Mouse (Mus musculus): ENCODE data around the gene Cmas. TPM values are rescaled to one million over a fixed set of nuclear protein-coding genes. Genes with fewer than 3 reads are reported as not detected.
A peak's percentile ranks its signal among the peaks of the same experiment; 100 is the strongest.

The Cmas gene
- polyA plus RNA-seq, 1 experiment, result 39.5 TPM

GRCm38 (mm10) chr6:142751365-142751764, 5.1 kb upstream of the Cmas start:
- no peaks in the 10 kb centered on the region for H3K27me3 ChIP-seq (ENCODE audit: control insufficient read depth, insufficient read depth, low read length)
- H3K4me3 ChIP-seq (ENCODE audit: low read depth, low read length), result no peak overlapping the region
- H3K27ac ChIP-seq (ENCODE audit: insufficient read depth, low read depth, low read length), result no peak overlapping the region
- WGBS, result 80% methylated on average over 9 of the region's 9 CpGs
- no peaks in the 10 kb centered on the region for H3K36me3 ChIP-seq (ENCODE audit: control insufficient read depth, insufficient read depth, low read length)
- no peak for TF ChIP-seq CTCF (IDR thresholded peaks at IDR 0.05; ENCODE audit: extremely low read depth, insufficient read length, insufficient replicate concordance, low read depth, low read length)
- no peak for TF ChIP-seq POLR2A (IDR thresholded peaks at IDR 0.05; ENCODE audit: low read depth, low read length)
- peaks cover 11% of the 10 kb centered on the region; the same call in 1 of the 2 replicates for H3K4me1 ChIP-seq (ENCODE audit: control insufficient read depth, insufficient read depth, insufficient read length, low read length)

DNA sequence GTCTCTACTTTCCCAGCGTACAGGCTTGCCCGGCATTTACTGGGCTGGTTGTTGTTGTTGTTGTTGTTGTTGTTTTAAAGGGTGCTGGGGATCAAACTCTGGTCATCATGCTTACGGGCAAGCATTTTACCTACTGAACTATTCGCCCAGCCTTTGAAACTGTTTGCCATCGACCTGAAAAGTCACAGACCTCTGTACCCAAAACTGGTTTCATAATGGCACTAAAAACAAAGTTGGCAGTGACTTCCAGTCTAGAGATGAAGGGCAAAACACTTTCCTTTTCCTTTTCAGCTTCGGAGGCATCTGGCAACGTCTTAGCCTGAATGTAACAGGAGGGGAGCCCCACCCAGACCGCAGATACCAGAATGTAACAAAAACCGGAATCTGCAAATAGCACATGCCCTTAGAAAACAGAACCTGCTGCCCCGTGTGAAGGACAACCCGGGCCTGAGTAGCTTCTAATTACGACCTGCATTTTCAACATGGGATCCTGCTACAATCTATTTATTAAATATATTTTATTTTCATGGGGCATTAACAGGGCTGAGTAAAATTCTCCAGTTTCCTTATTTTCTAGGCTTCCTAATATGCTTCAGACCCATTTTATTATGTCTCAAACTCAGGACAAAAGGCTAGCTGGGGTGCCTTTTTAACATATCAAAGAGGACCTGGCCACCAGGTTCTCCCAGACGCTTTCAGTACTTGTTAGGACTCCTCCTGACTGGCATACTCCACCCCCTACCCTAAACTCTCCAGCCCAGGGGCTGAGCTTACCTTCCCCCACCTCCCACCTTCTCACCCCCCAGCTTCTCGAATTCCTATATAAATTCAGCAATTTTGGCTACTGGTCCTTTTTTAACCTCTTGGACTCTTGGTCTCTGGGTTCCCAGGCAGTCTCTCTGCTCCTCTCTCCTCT, 3.9 kb upstream of the Cmas start:
- Histone ChIP-seq H3K36me3 (ENCODE audit: control insufficient read depth, insufficient read depth, low read length) (no peaks in the 10 kb centered on the region), H3K27ac (ENCODE audit: insufficient read depth, low read depth, low read length) (0 out of 2 replicates have a peak overlapping the region, but pooled peaks have one; percentile 4), H3K27me3 (ENCODE audit: control insufficient read depth, insufficient read depth, low read length) (no peaks in the 10 kb centered on the region), H3K4me1 (ENCODE audit: control insufficient read depth, insufficient read depth, insufficient read length, low read length) (peaks cover 12% of the 10 kb centered on the region; the same call in 1 of the 2 replicates), H3K4me3 (ENCODE audit: low read depth, low read length) (no peak overlapping the region)
- 28% methylated on average over 14 of the region's 14 CpGs for WGBS
- TF ChIP-seq POLR2A (IDR thresholded peaks at IDR 0.05; ENCODE audit: low read depth, low read length) (no peak), CTCF (IDR thresholded peaks at IDR 0.05; ENCODE audit: extremely low read depth, insufficient read length, insufficient replicate concordance, low read depth, low read length) (no peak)

- H3K27me3 ChIP-seq (ENCODE audit: control insufficient read depth, insufficient read depth, low read length), result no peaks in the 10 kb centered on the region
- WGBS, result 5% methylated on average over 10 of the region's 10 CpGs
- peak overlapping the region; percentile 96; the same call in 1 of the 2 replicates for H3K27ac ChIP-seq (ENCODE audit: insufficient read depth, low read depth, low read length)
- no peak for TF ChIP-seq CTCF (IDR thresholded peaks at IDR 0.05; ENCODE audit: extremely low read depth, insufficient read length, insufficient replicate concordance, low read depth, low read length)
- no peak for TF ChIP-seq POLR2A (IDR thresholded peaks at IDR 0.05; ENCODE audit: low read depth, low read length)
- H3K4me1 ChIP-seq (ENCODE audit: control insufficient read depth, insufficient read depth, insufficient read length, low read length), result peaks cover 26% of the 10 kb centered on the region; the same call in 1 of the 2 replicates
- H3K4me3 ChIP-seq (ENCODE audit: low read depth, low read length), result no peak overlapping the region
- H3K36me3 ChIP-seq (ENCODE audit: control insufficient read depth, insufficient read depth, low read length), result peaks cover 5% of the 10 kb centered on the region
These were observed 964 bp downstream of the Cmas start for GRCm38 (mm10) chr6:142757334-142757965.

GRCm38 (mm10) chr6:142757976-142758375, 1.5 kb downstream of the Cmas start:
- Histone ChIP-seq H3K36me3 (ENCODE audit: control insufficient read depth, insufficient read depth, low read length) (peaks cover 6% of the 10 kb centered on the region), H3K4me1 (ENCODE audit: control insufficient read depth, insufficient read depth, insufficient read length, low read length) (peaks cover 25% of the 10 kb centered on the region; the same call in 1 of the 2 replicates), H3K27me3 (ENCODE audit: control insufficient read depth, insufficient read depth, low read length) (no peaks in the 10 kb centered on the region), H3K27ac (ENCODE audit: insufficient read depth, low read depth, low read length) (peak overlapping the region; percentile 51; the same call in 1 of the 2 replicates), H3K4me3 (ENCODE audit: low read depth, low read length) (no peak overlapping the region; the same call in 1 of the 2 replicates)
- WGBS, result 71% methylated on average over 6 of the region's 6 CpGs
- TF ChIP-seq CTCF (IDR thresholded peaks at IDR 0.05; ENCODE audit: extremely low read depth, insufficient read length, insufficient replicate concordance, low read depth, low read length) (no peak), POLR2A (IDR thresholded peaks at IDR 0.05; ENCODE audit: low read depth, low read length) (no peak)

DNA sequence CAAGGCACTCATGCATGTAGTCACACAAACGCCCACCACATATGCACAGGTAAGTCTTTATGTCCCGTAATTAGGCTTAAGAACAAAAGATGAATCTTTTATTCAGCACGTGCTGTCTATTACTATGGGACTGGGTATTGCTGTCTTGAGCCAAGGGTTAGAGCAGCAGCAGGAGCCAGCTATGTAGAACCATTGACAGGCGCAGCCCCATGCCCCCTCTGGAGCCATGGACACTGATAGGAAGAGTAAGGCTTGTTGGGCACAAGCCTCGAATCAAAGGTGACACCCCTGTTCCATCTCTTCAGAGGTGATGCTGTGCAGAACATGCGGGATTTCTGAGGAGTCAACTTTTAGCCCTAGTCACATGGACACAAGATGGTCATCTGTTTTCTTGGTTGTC, 2.1 kb downstream of the Cmas start:
- no peak for TF ChIP-seq CTCF (IDR thresholded peaks at IDR 0.05; ENCODE audit: extremely low read depth, insufficient read length, insufficient replicate concordance, low read depth, low read length)
- no peak for TF ChIP-seq POLR2A (IDR thresholded peaks at IDR 0.05; ENCODE audit: low read depth, low read length)
- Histone ChIP-seq H3K36me3 (ENCODE audit: control insufficient read depth, insufficient read depth, low read length) (peaks cover 9% of the 10 kb centered on the region), H3K4me3 (ENCODE audit: low read depth, low read length) (no peak overlapping the region), H3K27me3 (ENCODE audit: control insufficient read depth, insufficient read depth, low read length) (no peaks in the 10 kb centered on the region), H3K27ac (ENCODE audit: insufficient read depth, low read depth, low read length) (peak overlapping the region; percentile 83; the same call in 1 of the 2 replicates), H3K4me1 (ENCODE audit: control insufficient read depth, insufficient read depth, insufficient read length, low read length) (peaks cover 25% of the 10 kb centered on the region; the same call in 1 of the 2 replicates)
- 84% methylated on average over 6 of the region's 6 CpGs for WGBS

DNA sequence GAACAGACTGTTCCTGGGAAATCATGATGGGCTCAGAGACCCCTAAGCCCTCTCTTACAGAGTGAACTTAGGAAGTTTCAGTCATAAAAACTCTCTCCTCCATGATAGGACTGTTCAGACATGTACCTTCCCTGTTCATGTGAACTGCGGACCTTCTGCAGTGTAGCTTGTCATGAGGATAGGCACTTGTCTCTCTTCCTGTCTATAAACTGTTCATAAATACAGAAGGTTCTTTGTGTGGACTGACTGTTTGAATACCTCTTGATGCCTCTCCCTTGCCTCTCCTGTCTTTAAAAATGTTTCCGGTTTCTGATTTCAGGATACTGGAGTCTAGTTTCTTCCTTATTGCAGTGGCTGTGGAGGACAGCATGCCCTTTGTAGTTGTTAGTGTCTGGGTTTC, 3.1 kb downstream of the Cmas start:
- Histone ChIP-seq H3K4me3 (ENCODE audit: low read depth, low read length) (no peak overlapping the region), H3K36me3 (ENCODE audit: control insufficient read depth, insufficient read depth, low read length) (peaks cover 14% of the 10 kb centered on the region), H3K27ac (ENCODE audit: insufficient read depth, low read depth, low read length) (peak overlapping the region; percentile 83), H3K27me3 (ENCODE audit: control insufficient read depth, insufficient read depth, low read length) (no peaks in the 10 kb centered on the region), H3K4me1 (ENCODE audit: control insufficient read depth, insufficient read depth, insufficient read length, low read length) (peaks cover 25% of the 10 kb centered on the region; the same call in 1 of the 2 replicates)
- WGBS, result 35% methylated on average over 2 of the region's 2 CpGs
- TF ChIP-seq POLR2A (IDR thresholded peaks at IDR 0.05; ENCODE audit: low read depth, low read length), result no peak
- TF ChIP-seq CTCF (IDR thresholded peaks at IDR 0.05; ENCODE audit: extremely low read depth, insufficient read length, insufficient replicate concordance, low read depth, low read length), result no peak

DNA sequence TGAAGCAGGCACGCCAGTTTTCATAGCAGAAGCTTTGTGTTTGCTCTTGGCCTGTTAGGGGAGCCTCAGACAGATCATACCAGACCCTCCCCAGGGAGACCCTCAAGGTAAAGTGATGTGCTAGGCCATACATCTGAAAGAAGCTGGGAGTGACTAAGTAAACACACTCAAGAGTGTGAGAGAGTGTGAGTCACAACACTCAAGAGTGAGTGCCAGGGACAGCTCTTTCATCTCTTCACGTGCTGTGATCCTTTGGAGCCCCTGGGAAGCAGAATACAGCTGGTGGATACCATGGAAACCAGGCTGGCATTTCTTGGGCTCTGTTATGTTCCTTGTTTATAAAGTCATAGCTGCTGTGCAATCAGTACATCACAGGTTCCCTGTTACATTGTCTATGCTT, 8.4 kb downstream of the Cmas start:
- Histone ChIP-seq H3K27me3 (ENCODE audit: control insufficient read depth, insufficient read depth, low read length) (no peaks in the 10 kb centered on the region), H3K4me1 (ENCODE audit: control insufficient read depth, insufficient read depth, insufficient read length, low read length) (peaks cover 2% of the 10 kb centered on the region; the same call in 1 of the 2 replicates), H3K4me3 (ENCODE audit: low read depth, low read length) (no peak overlapping the region), H3K36me3 (ENCODE audit: control insufficient read depth, insufficient read depth, low read length) (peaks cover 54% of the 10 kb centered on the region), H3K27ac (ENCODE audit: insufficient read depth, low read depth, low read length) (no peak overlapping the region)
- TF ChIP-seq POLR2A (IDR thresholded peaks at IDR 0.05; ENCODE audit: low read depth, low read length), result no peak
- no peak for TF ChIP-seq CTCF (IDR thresholded peaks at IDR 0.05; ENCODE audit: extremely low read depth, insufficient read length, insufficient replicate concordance, low read depth, low read length)
- 83% methylated on average over 2 of the region's 2 CpGs for WGBS

All from small intestine, adult 2 months (tissue).